Mouse (Mus musculus): Measurements from ENCODE around the gene Adra1b. TPM values are rescaled to one million over a fixed set of nuclear protein-coding genes. Genes with fewer than 3 reads are reported as not detected.

Gene Adra1b
- total RNA-seq, 2 experiments from 2014 or later: not detected

GRCm38 (mm10) chr11:43831530-43831929 is 69.5 kb downstream of the Adra1b start:
- ATAC-seq (replicated peaks; ENCODE audit: low FRiP score, poor library complexity, severe bottlenecking): no peak

- ATAC-seq (replicated peaks; ENCODE audit: low FRiP score, poor library complexity, severe bottlenecking): no peak
Measured at GRCm38 (mm10) chr11:43826769-43827168, 74.2 kb downstream of the Adra1b start.

- no peak for ATAC-seq (replicated peaks; ENCODE audit: low FRiP score, poor library complexity, severe bottlenecking)
Measured at GRCm38 (mm10) chr11:43823349-43823748, 77.7 kb downstream of the Adra1b start.

- ATAC-seq (replicated peaks; ENCODE audit: low FRiP score, poor library complexity, severe bottlenecking): no peak
Measured at GRCm38 (mm10) chr11:43820552-43821460, 80.2 kb downstream of the Adra1b start.

- no peak for ATAC-seq (replicated peaks; ENCODE audit: low FRiP score, poor library complexity, severe bottlenecking)
Measured at GRCm38 (mm10) chr11:43817368-43817923, 83.6 kb downstream of the Adra1b start.

- ATAC-seq (replicated peaks; ENCODE audit: low FRiP score, poor library complexity, severe bottlenecking): no peak
Measured at GRCm38 (mm10) chr11:43812535-43812934, 88.5 kb downstream of the Adra1b start.

GRCm38 (mm10) chr11:43807732-43808131 is 93.3 kb downstream of the Adra1b start:
- ATAC-seq (replicated peaks; ENCODE audit: low FRiP score, poor library complexity, severe bottlenecking): no peak

- no peak for ATAC-seq (replicated peaks; ENCODE audit: low FRiP score, poor library complexity, severe bottlenecking)
Measured at GRCm38 (mm10) chr11:43795992-43796391, 105.0 kb downstream of the Adra1b start.

- ATAC-seq (replicated peaks; ENCODE audit: low FRiP score, poor library complexity, severe bottlenecking): no peak
Measured at GRCm38 (mm10) chr11:43790446-43790845, 110.6 kb downstream of the Adra1b start.

- peak; percentile 77 for ATAC-seq (replicated peaks; ENCODE audit: low FRiP score, poor library complexity, severe bottlenecking)
Measured at GRCm38 (mm10) chr11:43783772-43784171, 117.2 kb downstream of the Adra1b start.

- ATAC-seq (replicated peaks; ENCODE audit: low FRiP score, poor library complexity, severe bottlenecking): no peak
Measured at GRCm38 (mm10) chr11:43783106-43783505, 117.9 kb downstream of the Adra1b start.

GRCm38 (mm10) chr11:43779551-43779950 is 121.5 kb downstream of the Adra1b start:
- no peak for ATAC-seq (replicated peaks; ENCODE audit: low FRiP score, poor library complexity, severe bottlenecking)

GRCm38 (mm10) chr11:43776324-43776694 is 124.7 kb downstream of the Adra1b start:
- ATAC-seq (replicated peaks; ENCODE audit: low FRiP score, poor library complexity, severe bottlenecking): no peak

- ATAC-seq (replicated peaks; ENCODE audit: low FRiP score, poor library complexity, severe bottlenecking): no peak
Measured at GRCm38 (mm10) chr11:43775469-43776323, 125.3 kb downstream of the Adra1b start.

- ATAC-seq (replicated peaks; ENCODE audit: low FRiP score, poor library complexity, severe bottlenecking): no peak
Measured at GRCm38 (mm10) chr11:43773725-43774124, 127.3 kb downstream of the Adra1b start.

GRCm38 (mm10) chr11:43770110-43770509 is 130.9 kb downstream of the Adra1b start:
- ATAC-seq (replicated peaks; ENCODE audit: low FRiP score, poor library complexity, severe bottlenecking): no peak

GRCm38 (mm10) chr11:43767749-43768148 is 133.3 kb downstream of the Adra1b start:
- no peak for ATAC-seq (replicated peaks; ENCODE audit: low FRiP score, poor library complexity, severe bottlenecking)

GRCm38 (mm10) chr11:43766922-43767648 is 133.9 kb downstream of the Adra1b start:
- ATAC-seq (replicated peaks; ENCODE audit: low FRiP score, poor library complexity, severe bottlenecking): peak; percentile 72; the same call in 1 of the 2 replicates

- no peak for ATAC-seq (replicated peaks; ENCODE audit: low FRiP score, poor library complexity, severe bottlenecking)
Measured at GRCm38 (mm10) chr11:43758436-43758835, 142.6 kb downstream of the Adra1b start.

GRCm38 (mm10) chr11:43755411-43755810 is 145.6 kb downstream of the Adra1b start:
- ATAC-seq (replicated peaks; ENCODE audit: low FRiP score, poor library complexity, severe bottlenecking): no peak

All from erythroblast, adult 5-6 weeks (primary cell).